Mouse (Mus musculus) forebrain, embryonic 11.5 days (tissue): ENCODE data around the gene Spaca4. TPM values are rescaled to one million over a fixed set of nuclear protein-coding genes. Genes with fewer than 3 reads are reported as not detected.

Experiments used
- ATAC-seq: fragments of 200-750 bp; cut with Nextera tagmentation; replicated peaks from 2 replicates; pipeline ENCODE4 v1.8.0; 2017; ENCODE audit warnings: moderate TSS enrichment; ENCODE audit not compliant: low FRiP score
- DNase-seq: peaks from one replicate; pipeline ENCODE4 v3.0.0-alpha.2; 2017; ENCODE audit warnings: low spot score
- H3K27ac ChIP-seq: fragments of 300-500 bp; sonication (generic); 2 replicates; pipeline ENCODE4 v1.5.1; 2014; ENCODE audit warnings: low read depth, low read length
- H3K27me3 ChIP-seq: fragments of 300-500 bp; sonication (generic); 2 replicates; pipeline ENCODE4 v1.6.1; 2014; ENCODE audit warnings: mild to moderate bottlenecking, low read length, mixed read lengths; ENCODE audit not compliant: control insufficient read depth, insufficient read depth
- H3K36me3 ChIP-seq: fragments of 300-500 bp; sonication (generic); 2 replicates; pipeline ENCODE4 v1.6.1; 2014; ENCODE audit warnings: mild to moderate bottlenecking, low read length, moderate library complexity, mixed read lengths; ENCODE audit not compliant: control insufficient read depth, insufficient read depth
- H3K4me1 ChIP-seq: fragments of 300-500 bp; sonication (generic); replicated peaks from 2 replicates; pipeline ENCODE4 v1.6.1; 2014; ENCODE audit warnings: low read length, mixed read lengths; ENCODE audit not compliant: control insufficient read depth, insufficient read depth
- H3K4me2 ChIP-seq: fragments of 300-500 bp; sonication (generic); 2 replicates; pipeline ENCODE4 v1.6.1; 2014; ENCODE audit warnings: low read depth, mild to moderate bottlenecking, low read length, moderate library complexity, mixed read lengths; ENCODE audit not compliant: severe bottlenecking
- H3K4me3 ChIP-seq: fragments of 300-500 bp; sonication (generic); 2 replicates; pipeline ENCODE4 v1.5.1; 2014; ENCODE audit warnings: low read depth, low read length
- H3K9ac ChIP-seq: fragments of 300-500 bp; sonication (generic); 2 replicates; pipeline ENCODE4 v1.6.1; 2014; ENCODE audit warnings: low read length
- H3K9me3 ChIP-seq: fragments of 300-500 bp; sonication (generic); 2 replicates; pipeline ENCODE4 v1.6.1; 2016; ENCODE audit warnings: low read length, mixed read lengths; ENCODE audit not compliant: control insufficient read depth
- WGBS: fragments of 180-500 bp; shearing (Covaris S2); extraction: QIAGEN DNeasy Blood & Tissue Kit; methylation state at CpG from one replicate; pipeline ENCODE4 v1.1.7; 2014; 5-methylcytosine and 5-hydroxymethylcytosine counted together
- polyA plus RNA-seq: library from polyadenylated mRNA; unstranded; fragments of >200 nt; fragmentation: Nextera tagmentation; extraction: Ambion mirVana; gene quantifications from 2 replicates; pipeline ENCODE4 v1.2.1, GENCODE M21; 2014

The Spaca4 gene
- polyA plus RNA-seq, 1 experiment from 2014 or later: not detected

DNA sequence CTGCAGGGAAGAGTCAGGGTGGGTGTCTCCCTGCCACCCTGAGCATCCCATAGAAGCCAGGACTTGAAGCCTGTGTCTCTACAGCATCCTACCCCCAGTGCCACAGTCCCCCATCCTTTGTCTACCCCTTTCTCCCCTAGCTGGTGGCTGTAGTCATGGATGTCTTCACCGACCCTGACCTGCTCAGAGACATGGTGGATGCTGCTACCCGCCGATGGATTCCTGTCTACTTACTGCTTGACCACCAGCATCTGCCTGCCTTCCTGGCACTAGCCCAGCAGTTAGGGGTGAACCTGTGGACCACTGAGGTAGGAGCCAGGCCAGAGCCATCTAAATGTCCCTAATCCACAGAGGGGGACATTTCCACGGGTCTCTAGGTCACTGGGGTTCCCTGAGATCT, 2.3 kb downstream of the Spaca4 start:
- 88% methylated on average over 4 of the region's 4 CpGs for WGBS
- H3K4me1 ChIP-seq: peaks cover 6% of the 10 kb centered on the region
- H3K9ac ChIP-seq: no peak overlapping the region
- no peak for ATAC-seq
- no peaks in the 10 kb centered on the region for H3K27me3 ChIP-seq
- no peak overlapping the region for H3K4me3 ChIP-seq
- no peak overlapping the region for H3K4me2 ChIP-seq
- no peaks in the 10 kb centered on the region for H3K9me3 ChIP-seq
- no peak for DNase-seq
- H3K36me3 ChIP-seq: peaks cover 24% of the 10 kb centered on the region
- H3K27ac ChIP-seq: no peak overlapping the region

DNA sequence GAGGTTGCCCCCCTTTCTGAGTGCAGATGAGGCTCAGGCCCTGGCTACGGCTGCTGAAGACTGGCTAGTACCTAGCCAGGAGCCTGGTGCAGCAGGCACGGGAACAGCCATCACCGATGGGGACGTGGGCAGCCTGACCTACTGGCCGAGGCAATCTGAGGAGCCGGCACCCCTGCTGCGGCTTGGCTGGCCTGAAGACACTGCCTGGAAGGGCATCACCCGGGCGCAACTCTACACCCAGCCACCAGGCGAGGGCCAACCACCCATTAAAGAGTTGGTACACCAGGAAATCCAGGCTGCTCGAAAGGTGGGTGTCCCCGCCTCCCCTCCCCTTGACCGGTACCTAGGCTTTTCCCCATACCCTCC, 3.3 kb downstream of the Spaca4 start:
- no peak overlapping the region for H3K4me2 ChIP-seq
- no peaks in the 10 kb centered on the region for H3K27me3 ChIP-seq
- no peaks in the 10 kb centered on the region for H3K9me3 ChIP-seq
- H3K27ac ChIP-seq: no peak overlapping the region
- peaks cover 6% of the 10 kb centered on the region for H3K4me1 ChIP-seq
- peaks cover 24% of the 10 kb centered on the region for H3K36me3 ChIP-seq
- DNase-seq: peak; percentile 54
- whole genome bisulfite sequencing: 87% methylated on average over 13 of the region's 13 CpGs
- ATAC-seq: no peak
- H3K4me3 ChIP-seq: no peak overlapping the region
- no peak overlapping the region for H3K9ac ChIP-seq

DNA sequence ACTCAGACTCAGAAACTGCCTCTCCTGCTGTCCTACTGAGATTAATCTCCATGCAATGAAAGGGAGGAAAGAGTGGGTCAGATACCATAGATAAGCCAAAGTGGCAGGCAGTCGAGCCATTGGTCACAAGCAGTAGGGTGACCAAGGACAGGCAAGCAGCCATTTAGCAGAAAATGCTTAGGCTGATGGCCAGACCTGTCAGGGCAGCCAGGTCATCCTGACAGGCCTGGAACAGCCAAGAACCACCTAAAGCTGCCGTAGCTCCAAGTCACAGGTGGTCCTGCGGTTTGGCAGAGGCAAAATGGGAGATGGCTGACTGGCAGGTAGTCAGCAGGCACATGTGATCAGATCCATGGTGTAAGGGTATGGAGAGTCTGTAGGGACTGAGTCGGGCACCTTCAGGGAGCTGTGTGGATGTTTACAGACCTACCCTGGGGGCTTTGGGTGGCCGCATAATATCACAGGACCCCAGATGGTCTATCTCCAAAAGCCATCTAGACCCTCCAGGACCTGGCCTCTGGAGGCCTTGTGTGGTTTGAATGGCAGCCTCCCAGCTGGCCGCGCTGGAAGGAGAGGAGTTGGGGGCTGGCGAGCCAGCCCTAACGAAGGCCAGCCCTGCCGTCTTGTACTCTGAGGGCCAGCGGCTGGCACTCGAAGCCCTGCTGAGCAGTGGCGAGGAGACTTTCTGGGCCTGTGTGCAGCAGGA, 3.8 kb downstream of the Spaca4 start:
- peaks cover 24% of the 10 kb centered on the region for H3K36me3 ChIP-seq
- WGBS: 75% methylated on average over 13 of the region's 13 CpGs
- H3K27me3 ChIP-seq: no peaks in the 10 kb centered on the region
- no peaks in the 10 kb centered on the region for H3K9me3 ChIP-seq
- H3K4me3 ChIP-seq: no peak overlapping the region
- peaks cover 7% of the 10 kb centered on the region for H3K4me1 ChIP-seq
- ATAC-seq (no peak), DNase-seq (no peak)
- no peak overlapping the region for H3K9ac ChIP-seq
- no peak overlapping the region for H3K4me2 ChIP-seq
- no peak overlapping the region for H3K27ac ChIP-seq

DNA sequence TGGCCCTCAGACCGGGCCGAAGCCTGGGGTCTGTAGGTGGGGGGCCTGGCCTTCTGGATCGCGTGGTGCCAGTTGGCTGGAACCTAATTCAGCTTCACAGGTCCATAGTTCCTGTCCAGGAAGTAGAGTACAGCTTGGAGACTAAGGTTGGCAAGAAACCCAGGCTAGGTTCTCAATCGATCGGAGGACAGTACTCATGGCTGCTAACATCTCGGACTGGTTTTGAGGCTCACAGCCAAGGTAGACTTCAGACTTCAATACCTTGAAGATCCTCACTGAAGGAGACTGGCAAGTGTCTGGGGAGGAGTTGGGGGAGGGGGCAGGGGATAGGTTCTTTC, 4.4 kb downstream of the Spaca4 start:
- no peak overlapping the region for H3K9ac ChIP-seq
- ATAC-seq (no peak), DNase-seq (no peak)

DNA sequence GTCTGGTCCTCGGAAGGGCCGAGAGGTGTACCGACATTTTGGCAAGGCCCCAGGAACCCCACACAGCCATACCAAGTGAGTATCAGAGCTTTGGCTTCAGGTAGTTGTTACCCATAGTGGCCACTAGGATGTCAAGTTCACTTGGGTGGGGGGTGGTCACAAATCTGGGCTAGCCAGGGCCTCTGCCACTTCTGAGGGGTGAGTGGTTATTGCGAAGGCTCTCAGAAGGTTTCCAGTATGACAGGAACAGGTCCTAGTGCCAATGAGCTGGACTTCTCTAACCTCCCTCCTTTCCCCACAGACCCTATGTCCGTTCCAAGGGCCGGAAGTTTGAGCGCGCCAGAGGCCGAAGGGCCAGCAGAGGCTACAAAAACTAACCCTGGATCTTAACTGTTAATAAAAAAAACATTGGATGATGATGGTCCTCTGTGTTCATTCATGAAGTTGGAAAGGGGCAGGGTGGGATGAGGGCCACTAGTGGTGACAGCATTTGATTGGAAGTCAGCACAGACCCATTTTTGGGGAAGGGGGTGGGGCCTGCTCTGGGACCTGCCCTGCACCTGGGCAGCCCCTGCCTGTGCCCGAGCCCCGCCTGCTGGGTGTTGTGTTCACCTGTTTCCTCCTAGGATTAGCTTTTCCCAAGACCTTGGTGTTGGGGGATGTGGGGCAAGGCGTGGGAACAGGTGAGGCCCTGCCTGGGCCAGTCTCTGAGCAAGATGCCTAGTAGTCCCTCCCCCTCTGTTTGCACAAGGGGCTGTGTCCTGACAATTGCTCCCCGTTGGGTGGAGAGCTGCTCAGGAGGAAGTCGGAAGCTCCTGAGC, 5.0 kb downstream of the Spaca4 start, which contains the start of gene Fam83e:
Gene Fam83e, plus strand, starts transcription at position 800 of the 821 bp plus-strand sequence.
- no peak within 1 kb of the TSS for H3K9ac ChIP-seq
- H3K9me3 ChIP-seq: no peaks in the 10 kb centered on the region
- no peak within 1 kb of the TSS for H3K27ac ChIP-seq
- WGBS: 81% methylated on average over 13 of the region's 14 CpGs
- DNase-seq (peak; percentile 54), ATAC-seq (no peak)
- H3K36me3 ChIP-seq: peaks cover 24% of the 10 kb centered on the region
- peaks cover 18% of the 10 kb centered on the region for H3K4me1 ChIP-seq
- no peak within 1 kb of the TSS for H3K4me2 ChIP-seq
- H3K4me3 ChIP-seq: no peak within 1 kb of the TSS
- H3K27me3 ChIP-seq: no peaks in the 10 kb centered on the region

More for the DNA sequence above, 4.4 kb downstream of the Spaca4 start:
- Histone ChIP-seq H3K27me3 (no peaks in the 10 kb centered on the region), H3K4me2 (no peak overlapping the region), H3K9me3 (no peaks in the 10 kb centered on the region), H3K36me3 (peaks cover 24% of the 10 kb centered on the region), H3K4me1 (peaks cover 12% of the 10 kb centered on the region), H3K27ac (no peak overlapping the region), H3K4me3 (no peak overlapping the region)
- 79% methylated on average over 7 of the region's 7 CpGs for WGBS

DNA sequence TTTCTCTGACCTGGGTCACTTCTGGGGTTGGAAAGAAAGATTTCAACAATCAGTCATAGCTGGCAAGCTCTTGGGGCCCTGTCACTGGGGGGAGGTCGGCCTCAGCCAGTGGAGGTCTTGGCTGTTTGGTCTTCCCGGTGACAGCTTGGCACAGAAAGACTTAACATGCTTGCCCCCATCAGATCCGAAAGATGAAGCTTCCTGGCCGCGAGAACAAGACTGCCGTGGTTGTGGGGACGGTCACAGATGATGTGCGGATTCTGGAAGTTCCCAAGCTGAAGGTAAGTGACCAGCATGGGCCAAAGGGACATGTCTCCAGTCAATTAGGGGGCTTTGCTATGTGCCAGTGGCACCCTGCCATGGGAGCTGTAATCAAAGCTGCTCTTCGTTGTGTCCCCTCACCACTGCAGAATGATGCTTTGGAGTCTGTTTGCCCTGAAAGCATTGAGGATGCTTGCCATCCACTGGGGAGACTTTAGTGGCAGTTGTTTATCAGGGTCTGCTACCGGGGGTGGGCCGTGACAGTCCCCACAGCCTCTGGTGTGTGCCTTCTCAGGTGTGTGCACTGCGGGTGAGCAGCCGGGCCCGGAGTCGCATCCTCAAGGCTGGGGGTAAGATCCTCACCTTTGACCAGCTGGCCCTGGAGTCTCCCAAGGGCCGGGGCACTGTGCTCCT, 5.7 kb downstream of the Spaca4 start:
- Histone ChIP-seq H3K9ac (peak overlapping the region; percentile 99; the same call in 1 of the 2 replicates), H3K4me2 (no peak overlapping the region; the same call in 1 of the 2 replicates)
- WGBS: 91% methylated on average over 15 of the region's 16 CpGs

DNA sequence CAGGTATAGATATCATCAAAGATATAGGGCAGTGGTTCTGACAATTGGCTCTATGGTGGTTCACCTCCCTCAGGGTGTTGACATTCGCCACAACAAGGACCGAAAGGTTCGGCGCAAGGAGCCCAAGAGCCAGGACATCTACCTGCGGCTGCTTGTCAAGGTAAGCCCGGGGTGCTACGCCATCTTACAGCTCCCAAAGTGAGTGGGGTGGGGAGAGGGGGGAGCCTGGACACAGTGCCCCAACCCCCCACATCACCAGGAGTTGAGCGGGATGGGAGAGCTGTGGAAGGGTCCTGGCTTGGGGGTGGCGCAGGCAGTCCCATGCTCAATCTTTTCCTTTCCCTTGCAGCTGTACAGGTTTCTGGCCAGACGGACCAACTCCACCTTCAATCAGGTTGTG, 6.4 kb downstream of the Spaca4 start:
- Histone ChIP-seq H3K9me3 (no peaks in the 10 kb centered on the region), H3K36me3 (peaks cover 19% of the 10 kb centered on the region), H3K4me2 (peak overlapping the region; percentile 62), H3K27me3 (no peaks in the 10 kb centered on the region), H3K4me3 (peak overlapping the region; percentile 92), H3K9ac (peak overlapping the region; percentile 99), H3K4me1 (peaks cover 23% of the 10 kb centered on the region), H3K27ac (no peak overlapping the region)
- DNase-seq (peak; percentile 42), ATAC-seq (no peak)
- WGBS: 87% methylated on average over 10 of the region's 10 CpGs

More for the DNA sequence above, 5.7 kb downstream of the Spaca4 start:
- DNase-seq: no peak
- Histone ChIP-seq H3K36me3 (peaks cover 24% of the 10 kb centered on the region), H3K4me3 (no peak overlapping the region), H3K27me3 (no peaks in the 10 kb centered on the region), H3K4me1 (peaks cover 21% of the 10 kb centered on the region), H3K27ac (no peak overlapping the region), H3K9me3 (no peaks in the 10 kb centered on the region)
- ATAC-seq: no peak

DNA sequence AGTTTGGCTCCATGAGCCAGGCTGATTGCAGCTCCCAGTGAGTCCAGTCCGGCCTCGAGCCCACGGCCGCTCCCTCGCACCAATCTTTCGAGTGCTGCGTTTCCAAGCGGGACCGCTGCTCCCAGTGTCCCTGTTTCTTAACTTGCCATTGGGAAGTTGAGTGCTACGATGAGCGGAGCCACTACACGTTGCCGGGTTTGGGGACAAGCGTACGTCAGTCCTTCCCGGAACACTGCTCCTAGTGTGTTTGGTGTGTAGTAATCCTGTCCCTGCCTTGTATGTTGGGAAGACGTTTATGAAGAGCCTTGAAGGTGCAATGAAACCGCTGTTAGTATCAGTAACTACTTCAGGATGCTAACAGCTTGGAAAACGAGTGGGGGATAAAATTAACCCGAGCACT, 7.3 kb downstream of the Spaca4 start:
- peaks cover 25% of the 10 kb centered on the region for H3K4me1 ChIP-seq
- H3K4me2 ChIP-seq: peak overlapping the region; percentile 62
- H3K9ac ChIP-seq: peak overlapping the region; percentile 99
- ATAC-seq (no peak), DNase-seq (no peak)
- H3K27ac ChIP-seq: peak overlapping the region; percentile 82
- no peaks in the 10 kb centered on the region for H3K9me3 ChIP-seq
- peaks cover 12% of the 10 kb centered on the region for H3K36me3 ChIP-seq
- H3K27me3 ChIP-seq: no peaks in the 10 kb centered on the region
- peak overlapping the region; percentile 92 for H3K4me3 ChIP-seq
- WGBS: under 1% methylated on average over 20 of the region's 20 CpGs
